Mouse (Mus musculus): ENCODE measurements around the gene Vmn2r27. TPM values are rescaled to one million over a fixed set of nuclear protein-coding genes. Genes with fewer than 3 reads are reported as not detected.

The Vmn2r27 gene
- polyA plus RNA-seq (2014; fragmentation: Illumina TruSeq; extraction: RNeasy Lipid Tissue Mini Kit (QIAGEN cat#74804); ENCODE audit: low read depth, low replicate concordance): not detected

GRCm38 (mm10) chr6:124231756-124232155 is at the start of gene Vmn2r27:
Vmn2r27 (minus strand) TSS chr6:124231856.

Other genes starting within 250 kb of the Vmn2r27 start
- gene Vmn2r26, start 207.3 kb downstream of the Vmn2r27 start, polyA plus RNA-seq (2014; fragmentation: Illumina TruSeq; extraction: RNeasy Lipid Tissue Mini Kit (QIAGEN cat#74804); ENCODE audit: low read depth, low replicate concordance): not detected
- 6.0 TPM for gene Cd163, start 72.8 kb upstream of the Vmn2r27 start, polyA plus RNA-seq (2014; fragmentation: Illumina TruSeq; extraction: RNeasy Lipid Tissue Mini Kit (QIAGEN cat#74804); ENCODE audit: low read depth, low replicate concordance)
- gene Pex5, start 183.2 kb upstream of the Vmn2r27 start, polyA plus RNA-seq (2014; fragmentation: Illumina TruSeq; extraction: RNeasy Lipid Tissue Mini Kit (QIAGEN cat#74804); ENCODE audit: low read depth, low replicate concordance): 14.2 TPM
- 1.3 TPM for gene Clstn3, start 232.9 kb upstream of the Vmn2r27 start, polyA plus RNA-seq (2014; fragmentation: Illumina TruSeq; extraction: RNeasy Lipid Tissue Mini Kit (QIAGEN cat#74804); ENCODE audit: low read depth, low replicate concordance)

Data from adrenal gland, adult 10 weeks (tissue).